Mouse (Mus musculus) liver, postnatal 0 days (tissue): ENCODE data around the gene Utrn.

Source experiments
- CTCF ChIP-seq: sonication (generic); IDR thresholded peaks from 2 replicates; pipeline ENCODE4 v1.5.1; 2016; ENCODE audit warnings: antibody characterized with exemption, low read depth
- EP300 ChIP-seq: IDR thresholded peaks from 2 replicates; pipeline ENCODE4 v1.6.1; 2016; ENCODE audit warnings: antibody characterized with exemption, low read depth, mild to moderate bottlenecking

- TF ChIP-seq CTCF (no peak), EP300 (no peak)
These were observed 167.5 kb downstream of the Utrn start for GRCm38 (mm10) chr10:12701694-12702093.
